Mouse (Mus musculus) heart, postnatal 25 days (tissue): Measurements from ENCODE around the gene Mypn. TPM values are rescaled to one million over a fixed set of nuclear protein-coding genes. Genes with fewer than 3 reads are reported as not detected.

Experiments
- DNase-seq: peaks from one replicate; pipeline ENCODE4 v3.0.0; 2022; ENCODE audit warnings: low spot score
- intact Hi-C: fragments of 180-260 bp; cut with DNase I; formaldehyde crosslinking; loops from one replicate; pipeline ENCODE4 v1.15.1; 2025
- total RNA-seq, 2 experiments: library from RNA; stranded (reverse); gene quantifications; 2 replicates each; pipeline ENCODE4 v1.2.3; 2021

Gene Mypn
- total RNA-seq, 2 experiments from 2014 or later, result 101 to 108 TPM

DNA sequence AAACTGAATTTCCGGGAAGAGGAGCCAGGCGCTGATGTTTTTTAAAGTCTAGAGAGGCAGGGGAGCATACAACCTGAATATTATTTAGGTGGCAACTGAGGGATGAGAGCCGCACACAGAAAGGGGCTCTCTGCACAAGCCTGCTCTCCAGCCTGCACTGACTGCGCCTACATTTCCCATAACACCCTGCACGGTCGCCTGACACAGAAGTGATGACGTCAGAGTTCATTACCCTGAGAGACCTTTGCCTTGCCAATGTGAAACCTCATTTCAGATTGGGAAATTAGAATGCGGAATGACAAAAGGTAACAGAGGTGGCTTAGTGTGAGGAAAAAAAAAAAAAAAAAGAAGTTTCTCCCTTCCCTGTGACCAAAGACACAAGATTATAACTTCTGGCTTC is 81.2 kb downstream of the Mypn start:
- intact Hi-C loops, result no loop called here
- no peak for DNase-seq

DNA sequence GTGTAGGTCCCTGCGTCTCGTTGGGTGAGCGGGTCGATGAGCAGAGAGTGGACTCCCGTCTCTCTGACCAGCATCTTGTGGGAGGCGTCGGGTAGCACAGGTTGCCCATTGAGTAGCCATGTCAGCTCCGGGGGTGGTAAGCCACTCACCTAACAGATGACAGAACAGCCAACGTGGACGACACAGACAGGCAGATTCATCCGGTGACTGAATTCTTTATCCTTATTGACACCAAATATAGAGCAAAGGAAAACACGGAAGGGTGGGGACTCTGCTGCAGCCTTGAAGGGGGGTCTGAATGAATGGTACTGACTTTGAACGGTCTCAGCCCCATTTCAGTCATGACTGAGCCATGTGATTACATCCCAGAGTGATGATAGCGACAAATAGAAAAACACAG is 81.8 kb downstream of the Mypn start:
- intact Hi-C loops, result no loop called here

DNA sequence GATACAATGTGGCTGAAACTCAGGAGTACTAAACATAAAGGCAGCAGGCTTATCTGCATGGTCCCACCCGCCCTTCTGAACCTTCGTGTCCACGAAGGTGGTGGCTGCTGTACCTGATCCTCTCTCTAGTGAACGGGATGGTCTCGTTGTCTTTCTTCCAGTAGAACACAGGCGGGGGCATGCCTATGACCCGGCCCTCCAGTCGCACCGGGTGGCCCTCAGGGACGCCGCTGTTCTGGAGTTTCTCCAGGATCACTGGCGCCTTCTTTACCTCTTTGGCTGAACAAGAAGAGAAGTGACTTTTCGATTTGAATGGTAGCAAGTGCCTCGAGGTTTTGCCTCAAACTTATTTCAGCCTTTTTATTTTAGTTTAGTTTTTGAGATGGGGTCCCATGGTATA is 83.8 kb downstream of the Mypn start:
- intact Hi-C loops, result loop anchor here (10.0 kb wide), 1 partner anchor 95 kb away; the partner anchor contains the start of genes Hnrnph3 and Pbld2
- DNase-seq, result no peak

More for the DNA sequence above, 81.8 kb downstream of the Mypn start:
- DNase-seq, result no peak

GRCm38 (mm10) chr10:63117583-63117982 is 86.2 kb downstream of the Mypn start:
- DNase-seq, result no peak
- intact Hi-C loops, result loop anchor here (10.0 kb wide), 1 partner anchor 93 kb away; the partner anchor contains the start of genes Hnrnph3 and Pbld2

DNA sequence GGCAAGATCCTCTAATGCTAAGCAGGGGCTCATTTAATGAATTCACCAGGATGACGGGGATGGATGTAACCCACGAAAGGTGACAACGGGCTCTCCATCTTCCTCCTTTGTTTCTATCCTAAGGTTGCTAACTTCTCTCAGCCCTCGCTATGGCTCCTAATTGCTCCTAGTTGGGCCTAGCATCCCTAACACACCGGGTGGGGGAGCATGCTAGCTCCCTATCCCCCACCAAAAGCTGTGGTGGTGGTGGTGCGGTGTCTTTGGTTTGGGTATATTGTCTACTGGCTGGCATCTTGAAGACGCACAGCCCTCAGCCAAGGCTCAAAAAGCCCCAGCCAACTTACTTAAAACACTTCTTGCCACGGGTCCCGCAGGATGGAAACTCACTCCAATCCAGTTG is 87.4 kb downstream of the Mypn start:
- no peak for DNase-seq
- intact Hi-C loops, result loop anchor here (10.0 kb wide), 1 partner anchor 92 kb away; the partner anchor contains the start of genes Hnrnph3 and Pbld2

GRCm38 (mm10) chr10:63115881-63116280 is 87.9 kb downstream of the Mypn start:
- DNase-seq, result no peak
- intact Hi-C loops, result loop anchor here (10.0 kb wide), 1 partner anchor 91 kb away; the partner anchor contains the start of genes Hnrnph3 and Pbld2

DNA sequence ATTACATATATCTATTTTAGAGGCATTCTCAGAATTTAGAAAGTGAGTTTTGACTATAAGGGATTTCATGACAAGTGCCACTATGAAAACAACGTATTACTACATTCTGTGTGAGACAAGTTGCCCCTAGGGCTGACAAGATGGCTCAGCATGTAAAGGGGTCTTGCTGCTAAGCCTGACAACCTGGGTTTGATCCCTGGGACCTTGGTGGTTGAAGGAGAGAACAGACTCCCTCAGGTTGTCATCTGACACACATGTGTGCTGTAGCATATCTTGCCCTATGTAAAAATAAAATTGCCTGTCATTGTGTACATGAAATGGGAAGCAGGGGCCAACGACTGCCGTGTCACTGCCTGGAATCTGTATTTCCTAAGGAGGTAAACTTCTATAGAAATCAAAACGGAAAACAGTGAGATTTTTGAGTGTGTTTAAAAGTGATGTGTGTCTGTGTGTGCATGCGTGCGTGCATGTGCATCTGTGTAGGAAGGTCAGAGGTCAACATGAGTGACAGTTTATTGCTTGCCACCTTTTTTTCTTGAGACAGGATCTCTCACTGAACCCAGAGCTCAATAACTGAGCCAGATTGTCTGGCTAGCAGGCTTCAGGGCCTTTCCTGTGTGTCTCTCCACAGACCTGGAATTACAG is 89.9 kb downstream of the Mypn start:
- intact Hi-C loops, result loop anchor here (10.0 kb wide), 1 partner anchor 89 kb away; the partner anchor contains the start of genes Hnrnph3 and Pbld2
- DNase-seq, result no peak

- intact Hi-C loops, result loop anchor here (10.0 kb wide), 1 partner anchor 88 kb away; the partner anchor contains the start of genes Hnrnph3 and Pbld2
- no peak for DNase-seq
Measured at GRCm38 (mm10) chr10:63113027-63113604, 90.6 kb downstream of the Mypn start.

GRCm38 (mm10) chr10:63100657-63101056 is 103.1 kb downstream of the Mypn start:
- intact Hi-C loops, result no loop called here
- no peak for DNase-seq

GRCm38 (mm10) chr10:63099941-63100562 is 103.7 kb downstream of the Mypn start:
- intact Hi-C loops, result no loop called here
- no peak for DNase-seq

- DNase-seq, result no peak
Measured at GRCm38 (mm10) chr10:63099521-63099920, 104.2 kb downstream of the Mypn start, which contains the start of gene Atoh7. TSS of gene Atoh7 (plus strand) at chr10:63099651.

GRCm38 (mm10) chr10:63098191-63098590 is 105.6 kb downstream of the Mypn start:
- no peak for DNase-seq
- intact Hi-C loops, result no loop called here

More at GRCm38 (mm10) chr10:63099521-63099920, 104.2 kb downstream of the Mypn start, which contains the start of gene Atoh7:
- intact Hi-C loops, result no loop called here

DNA sequence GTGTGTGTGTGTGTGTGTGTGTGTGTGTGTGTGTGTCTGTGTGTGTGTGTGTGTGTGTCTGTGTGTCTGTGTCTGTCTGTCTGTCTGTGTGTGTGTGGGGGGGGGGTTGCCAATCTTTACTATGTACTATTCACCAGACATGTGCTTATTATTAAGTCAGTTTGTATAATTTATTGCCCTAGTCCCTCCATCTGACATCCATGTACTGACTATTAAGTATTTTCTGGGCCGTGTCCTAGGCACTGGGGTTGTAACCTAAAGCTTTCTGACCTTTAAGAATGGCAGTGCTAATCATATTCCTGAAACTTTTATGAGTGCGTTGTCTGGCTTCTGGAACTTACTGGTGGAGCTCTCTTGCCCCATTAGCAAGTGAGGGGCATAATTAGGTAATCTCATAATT is 107.0 kb downstream of the Mypn start:
- intact Hi-C loops, result no loop called here
- no peak for DNase-seq

DNA sequence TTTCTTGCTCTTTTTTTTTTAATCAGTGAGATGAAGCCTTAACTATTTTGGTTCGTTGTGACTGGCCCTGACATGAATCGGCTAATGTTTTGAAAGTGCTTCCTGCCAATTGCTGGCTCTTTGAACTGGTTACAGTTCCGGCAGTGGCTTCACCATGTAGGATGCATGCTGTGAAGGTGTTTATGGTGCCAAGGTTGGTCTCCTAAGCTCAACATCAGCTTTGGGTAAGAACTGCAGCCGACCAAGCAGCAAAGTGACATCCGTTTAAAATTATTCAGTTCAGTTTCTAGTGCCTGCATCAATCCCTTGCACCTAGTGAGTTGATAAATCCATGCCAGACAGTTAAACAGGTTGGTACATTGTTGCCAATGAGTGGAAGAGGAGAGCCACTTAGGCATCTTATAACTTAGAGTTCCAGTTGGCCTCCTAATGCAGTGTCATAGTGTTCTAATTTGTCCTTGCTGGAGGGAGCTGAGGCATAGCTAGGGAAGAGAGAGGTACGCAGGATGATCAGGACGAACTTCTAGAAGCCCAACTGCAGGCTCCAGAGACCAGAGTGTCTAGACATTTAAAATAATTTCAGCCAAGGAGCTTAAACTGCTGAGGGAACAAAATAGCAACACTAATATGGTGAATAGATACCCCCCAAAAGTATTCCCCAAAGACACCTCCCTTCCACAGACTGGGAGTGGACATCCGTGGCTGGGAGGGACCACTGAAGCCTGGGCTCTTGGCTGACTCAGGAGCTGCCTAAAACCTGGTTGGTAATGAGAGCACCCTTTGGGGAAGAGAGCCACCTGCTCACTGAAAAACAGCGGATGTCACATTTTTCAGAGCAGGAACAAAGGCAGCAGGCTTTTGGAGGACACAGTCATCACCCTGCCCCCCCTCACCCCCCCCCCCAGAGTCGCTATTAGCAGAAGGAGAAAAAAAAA is 110.9 kb downstream of the Mypn start:
- intact Hi-C loops, result no loop called here
- DNase-seq, result no peak

GRCm38 (mm10) chr10:63091915-63092314 is 111.8 kb downstream of the Mypn start:
- no peak for DNase-seq
- intact Hi-C loops, result no loop called here

GRCm38 (mm10) chr10:63089758-63090571 is 113.8 kb downstream of the Mypn start:
- intact Hi-C loops, result no loop called here
- no peak for DNase-seq

GRCm38 (mm10) chr10:63089103-63089757 is 114.5 kb downstream of the Mypn start:
- intact Hi-C loops, result no loop called here
- DNase-seq, result no peak

- no peak for DNase-seq
- intact Hi-C loops, result no loop called here
Measured at GRCm38 (mm10) chr10:63086304-63086703, 117.4 kb downstream of the Mypn start.
